Mouse (Mus musculus) 3T3-L1 (cell line): Measurements from ENCODE around the gene Methig1.
"Not testable (repeated sequence)": the region's sequence is repeated elsewhere in the genome, so short reads cannot be mapped to it uniquely, and the experiment has no call there.

Source experiments
- DNase-seq: peaks from one replicate; pipeline ENCODE4 v3.0.0-alpha.2; 2015; ENCODE audit warnings: low read depth, low spot score

Methig1 gene

GRCm38 (mm10) chr15:100352711-100353250 lies at the start of gene Methig1, which contains the start of gene Mettl7a2:
Methig1 (plus strand) TSS chr15:100353149.
Mettl7a2 (plus strand) TSS chr15:100353200.
- no peak for DNase-seq

- no peak for DNase-seq
These were observed 49.4 kb upstream of the Methig1 start for GRCm38 (mm10) chr15:100303428-100304018.

DNA sequence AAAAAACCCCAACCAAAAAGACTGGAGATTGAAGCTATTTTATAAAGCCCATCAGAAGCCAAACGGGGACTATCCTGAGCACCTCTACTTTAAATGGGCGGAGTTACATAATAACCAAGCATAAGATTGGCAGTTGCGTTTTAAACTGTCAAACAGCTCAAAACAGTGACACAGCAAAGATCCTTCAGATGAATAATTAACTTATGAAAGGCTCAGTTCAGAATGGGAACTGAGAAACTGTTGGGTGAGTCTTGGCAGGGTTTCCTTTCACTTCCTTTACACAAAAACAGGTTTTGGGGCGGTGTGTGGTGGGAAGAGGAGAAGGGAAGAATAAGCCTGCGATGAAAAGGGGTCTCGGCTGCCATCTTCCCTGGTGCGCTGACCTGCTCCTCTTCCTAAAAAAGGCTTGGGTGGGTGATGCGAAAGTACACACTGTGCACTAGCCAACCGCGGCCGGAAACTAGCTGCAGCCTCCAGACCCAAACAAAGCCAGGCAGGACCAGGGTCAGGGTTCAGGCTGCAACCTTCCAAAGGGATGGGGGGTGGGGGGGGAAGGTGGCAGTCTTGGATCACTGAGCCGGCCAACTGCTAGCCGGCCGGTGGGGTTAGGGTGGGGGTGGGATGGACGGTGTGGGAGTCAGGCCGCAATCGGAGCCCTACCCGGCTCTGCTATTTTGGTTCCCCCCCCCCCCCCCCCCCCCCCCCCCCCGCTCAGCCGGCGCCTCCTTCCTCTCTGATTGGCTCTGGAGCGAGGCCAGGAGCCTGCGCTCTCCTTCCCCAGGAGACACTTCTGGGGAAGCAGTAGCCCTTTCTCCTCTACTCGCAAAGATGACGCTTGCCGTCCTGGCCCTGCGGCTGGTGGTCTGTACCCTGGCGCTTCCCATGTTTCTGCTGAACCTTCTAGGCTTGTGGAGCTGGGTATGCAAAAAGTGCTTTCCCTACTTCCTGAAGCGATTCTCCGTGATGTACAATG lies 48.6 kb upstream of the Methig1 start, which contains the start of gene Mettl7a1:
Gene Mettl7a1, plus strand, starts transcription at position 122 of the 973 bp plus-strand sequence.
- peak; percentile 80 for DNase-seq

DNA sequence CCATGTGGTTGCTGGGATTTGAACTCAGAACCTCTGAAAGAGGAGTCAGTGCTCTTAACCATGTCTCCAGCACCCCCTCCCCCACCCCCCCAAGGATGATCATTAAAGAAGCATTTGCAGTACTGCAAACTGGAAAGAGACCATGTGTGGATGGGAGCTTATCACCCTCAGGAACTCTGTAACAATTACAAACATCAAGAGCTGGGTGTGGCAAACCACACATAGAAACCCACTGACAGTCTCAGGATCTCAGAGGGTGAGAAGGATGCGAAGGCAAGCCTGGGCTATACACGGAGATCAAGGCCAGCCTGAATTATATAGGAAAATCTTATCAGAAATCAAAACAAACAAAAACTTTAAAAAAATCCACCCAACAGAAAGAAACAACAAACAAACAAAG lies 46.7 kb upstream of the Methig1 start:
- DNase-seq: no peak

DNA sequence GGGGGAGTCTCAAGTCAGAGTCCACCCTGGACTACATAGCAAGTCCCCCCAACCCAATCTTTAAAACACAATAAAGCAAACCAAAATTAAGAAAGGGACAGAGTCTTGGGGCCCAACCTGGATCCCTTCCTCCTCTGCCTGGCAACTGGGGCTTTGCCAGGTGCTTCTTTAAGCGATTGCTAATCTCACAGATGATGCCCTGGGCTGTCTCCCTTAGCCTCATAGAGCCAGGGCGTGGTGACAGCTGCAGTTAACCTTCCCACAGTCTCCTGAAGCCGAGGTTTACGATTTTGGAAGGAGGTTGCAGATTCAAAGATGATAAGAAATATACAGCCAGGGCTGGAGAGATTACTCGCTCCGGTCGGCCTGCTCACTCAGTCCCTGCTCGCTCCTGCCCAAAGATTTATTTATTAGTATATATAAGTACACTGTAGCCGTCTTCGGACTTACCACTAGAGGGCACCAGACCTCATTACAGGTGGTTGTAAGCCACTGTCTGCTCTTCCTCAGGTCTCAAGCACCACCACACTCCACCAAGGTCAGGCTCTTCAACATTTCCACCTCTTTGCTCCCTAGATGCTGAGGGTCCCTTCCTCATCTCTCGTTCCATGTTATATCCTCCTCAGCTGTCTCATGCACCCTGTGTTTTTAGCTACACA lies 45.4 kb upstream of the Methig1 start:
- peak; percentile 69 for DNase-seq

GRCm38 (mm10) chr15:100312346-100312745 lies 40.6 kb upstream of the Methig1 start:
- peak; percentile 44 for DNase-seq

GRCm38 (mm10) chr15:100314448-100315145 lies 38.4 kb upstream of the Methig1 start:
- no peak for DNase-seq

DNA sequence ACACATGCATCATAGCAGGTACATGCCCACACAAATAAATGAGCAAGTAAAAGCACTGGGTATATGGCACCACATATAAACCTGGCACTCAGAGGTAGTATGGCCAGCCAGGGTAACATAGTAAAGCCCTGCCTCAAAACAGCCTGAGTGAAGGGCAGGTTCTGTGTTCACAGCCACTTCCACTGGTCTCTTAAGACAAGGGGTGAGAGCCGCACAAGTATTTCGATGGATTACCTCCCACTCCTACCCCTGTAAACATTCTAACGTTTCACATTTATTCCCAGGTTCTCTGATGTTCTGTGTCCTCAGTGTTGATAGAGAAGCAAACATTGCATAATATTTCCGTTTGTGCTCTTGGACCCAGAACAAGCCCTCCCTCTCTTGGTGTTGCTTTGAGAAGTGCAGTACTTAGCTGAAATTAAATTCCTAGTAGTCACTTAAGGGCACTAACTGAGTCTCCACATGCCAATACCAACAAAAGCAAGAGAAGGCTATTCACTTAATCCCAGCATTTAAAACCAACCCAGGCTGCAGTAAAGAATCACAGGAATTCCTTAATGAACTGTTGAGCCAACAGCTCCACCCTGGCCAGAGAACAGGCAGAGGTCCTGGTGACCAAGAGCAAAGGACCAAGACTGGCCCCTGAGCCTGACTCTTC lies 34.8 kb upstream of the Methig1 start:
- DNase-seq: not testable (repeated sequence)

DNA sequence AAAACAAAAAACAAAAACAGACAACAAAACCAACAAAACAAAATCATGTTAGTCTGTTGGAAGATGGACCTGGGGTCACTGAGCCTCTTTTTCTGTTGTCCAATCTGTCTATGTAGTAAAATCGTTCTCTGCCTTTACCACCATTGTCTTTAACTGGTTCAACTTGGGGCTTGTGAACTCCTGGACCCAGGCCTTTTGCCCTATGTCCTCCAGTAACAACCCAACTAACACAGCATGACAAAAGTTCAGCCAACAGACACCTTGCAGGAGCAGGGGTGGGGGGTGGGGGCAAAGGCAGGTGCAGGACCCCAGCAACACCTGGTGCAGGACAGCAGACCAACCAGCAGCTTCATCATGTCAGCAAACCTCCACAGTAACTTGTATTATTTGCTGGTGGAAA lies 33.1 kb upstream of the Methig1 start:
- DNase-seq: no peak

GRCm38 (mm10) chr15:100320295-100320905 lies 32.5 kb upstream of the Methig1 start:
- peak; percentile 32 for DNase-seq

DNA sequence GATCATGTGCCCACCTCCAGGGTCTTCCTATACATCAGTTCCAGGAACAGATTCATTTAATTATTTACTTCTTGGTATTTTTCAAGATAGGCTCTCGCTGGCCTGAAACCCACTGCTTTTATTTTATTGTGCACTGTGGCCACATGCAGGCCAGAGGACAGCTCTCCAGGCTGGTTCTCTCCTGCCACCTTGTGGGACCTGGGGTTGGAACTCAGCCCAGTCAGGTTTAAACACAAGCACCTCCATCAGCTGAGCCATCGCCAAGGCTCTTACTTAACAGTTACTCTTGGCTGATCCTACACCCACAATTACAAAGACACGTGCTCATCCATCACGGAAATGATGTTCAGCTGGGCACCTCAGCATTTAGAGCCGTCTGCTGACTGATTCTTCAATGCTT lies 31.8 kb upstream of the Methig1 start:
- no peak for DNase-seq

- DNase-seq: no peak
These were observed 28.8 kb upstream of the Methig1 start for GRCm38 (mm10) chr15:100324021-100324591.

GRCm38 (mm10) chr15:100325235-100325634 lies 27.7 kb upstream of the Methig1 start:
- DNase-seq: no peak

DNA sequence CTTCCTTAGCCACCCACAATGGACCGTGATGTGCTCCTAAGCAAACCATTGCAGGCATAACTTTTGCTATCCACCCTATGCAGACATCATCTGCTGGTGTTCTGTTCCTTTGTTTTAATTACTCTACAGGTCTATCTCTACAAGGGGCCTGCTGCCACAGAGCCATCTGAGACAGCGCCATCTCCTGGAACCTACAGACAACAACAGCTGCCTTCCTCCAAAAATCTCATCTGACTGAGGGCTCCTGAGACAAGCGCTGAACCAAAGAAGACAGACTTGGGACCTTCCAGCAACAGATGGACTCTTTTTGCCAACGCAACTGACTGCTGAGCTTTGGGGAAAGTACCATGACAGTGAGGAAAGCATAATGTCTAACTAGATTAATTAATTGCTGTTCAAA lies 24.9 kb upstream of the Methig1 start:
- DNase-seq: not testable (repeated sequence)

DNA sequence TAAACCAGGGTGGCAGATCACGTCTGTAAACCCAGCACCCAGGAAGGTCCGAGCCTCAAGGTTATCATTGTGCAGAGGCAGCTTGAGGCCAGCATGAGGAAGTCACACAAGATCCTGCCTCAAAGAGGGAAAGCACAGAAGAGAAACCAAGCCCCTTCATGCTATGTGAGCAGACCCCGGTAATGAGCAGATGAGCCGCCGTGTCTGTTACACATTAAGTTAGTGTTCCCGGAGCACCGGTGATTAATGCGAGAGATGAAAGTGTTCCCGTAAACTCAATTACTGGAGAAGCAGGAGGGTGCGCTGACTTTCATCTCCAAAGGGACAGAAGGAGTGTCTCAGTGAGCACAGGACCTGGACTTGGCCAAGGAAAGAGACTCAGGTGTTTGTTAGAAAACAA lies 23.6 kb upstream of the Methig1 start:
- DNase-seq: not testable (repeated sequence)

- no peak for DNase-seq
These were observed 22.2 kb upstream of the Methig1 start for GRCm38 (mm10) chr15:100330739-100331138.

DNA sequence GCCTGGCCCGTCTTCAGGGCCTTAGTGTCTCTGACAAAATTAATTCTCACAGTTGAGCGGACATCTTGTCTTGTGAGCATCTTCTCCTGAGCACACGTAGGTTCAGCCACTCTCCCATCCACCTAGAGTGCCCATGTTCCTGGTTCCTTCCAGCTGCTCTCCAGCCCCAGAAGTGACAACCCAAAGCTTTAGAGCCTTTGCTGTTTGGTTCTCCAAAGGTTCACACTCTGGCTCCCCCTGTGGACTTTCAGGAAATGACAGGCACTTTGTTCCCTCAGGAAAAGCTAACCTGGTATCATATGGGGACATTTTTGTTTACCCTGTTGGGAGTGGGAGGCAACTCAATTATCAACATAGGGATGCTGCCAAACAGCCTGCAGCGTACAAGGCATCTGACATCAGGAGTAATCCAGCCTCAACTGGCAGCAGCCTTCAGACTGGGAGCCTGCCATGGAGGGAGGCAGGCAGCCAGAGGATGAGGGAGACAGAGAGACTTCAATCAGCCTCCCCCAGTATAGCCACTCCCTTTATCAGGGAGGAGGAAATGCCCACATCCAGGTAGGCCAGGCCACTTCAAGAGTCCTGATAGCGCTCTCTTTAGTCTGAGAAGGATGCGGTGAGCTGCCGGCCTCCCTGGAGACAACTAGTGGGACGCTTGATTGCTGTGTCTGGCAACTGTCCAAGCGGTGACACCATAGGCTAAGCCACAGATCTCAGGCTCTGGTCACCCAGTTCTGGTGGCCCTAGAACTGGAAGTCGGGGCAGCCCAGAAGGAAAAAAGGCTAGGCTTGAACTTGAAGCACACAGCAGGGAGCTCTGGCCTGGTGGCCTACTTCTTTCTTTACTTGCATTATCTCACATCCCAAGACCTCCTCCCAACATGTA lies 20.6 kb upstream of the Methig1 start:
- not testable (repeated sequence) for DNase-seq

GRCm38 (mm10) chr15:100334629-100335028 lies 18.3 kb upstream of the Methig1 start, which contains the start of gene Mettl7a3:
Mettl7a3 (plus strand) TSS chr15:100334929.
- no peak for DNase-seq

DNA sequence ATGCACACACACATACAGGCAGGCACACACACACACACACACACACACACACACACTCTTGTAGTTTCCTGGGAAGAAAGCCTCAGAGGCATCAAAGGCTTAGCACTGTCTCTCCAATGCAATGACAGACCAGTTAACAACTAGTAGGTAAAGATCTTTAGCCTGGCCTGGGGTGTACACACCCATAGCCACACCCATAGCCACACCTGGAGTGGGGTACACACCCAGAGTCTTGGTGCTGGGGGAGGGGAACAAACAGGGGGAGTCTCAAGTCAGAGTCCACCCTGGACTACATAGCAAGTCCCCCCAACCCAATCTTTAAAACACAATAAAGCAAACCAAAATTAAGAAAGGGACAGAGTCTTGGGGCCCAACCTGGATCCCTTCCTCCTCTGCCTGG lies 15.6 kb upstream of the Methig1 start:
- not testable (repeated sequence) for DNase-seq
